Mouse (Mus musculus) retina, adult 2 months (tissue): ENCODE data around the gene Gsto2.

Experiments used
- DNase-seq: peaks from one replicate; pipeline ENCODE4 v3.0.0-alpha.2; 2012; ENCODE audit warnings: low read depth, low spot score

Gsto2 gene

DNA sequence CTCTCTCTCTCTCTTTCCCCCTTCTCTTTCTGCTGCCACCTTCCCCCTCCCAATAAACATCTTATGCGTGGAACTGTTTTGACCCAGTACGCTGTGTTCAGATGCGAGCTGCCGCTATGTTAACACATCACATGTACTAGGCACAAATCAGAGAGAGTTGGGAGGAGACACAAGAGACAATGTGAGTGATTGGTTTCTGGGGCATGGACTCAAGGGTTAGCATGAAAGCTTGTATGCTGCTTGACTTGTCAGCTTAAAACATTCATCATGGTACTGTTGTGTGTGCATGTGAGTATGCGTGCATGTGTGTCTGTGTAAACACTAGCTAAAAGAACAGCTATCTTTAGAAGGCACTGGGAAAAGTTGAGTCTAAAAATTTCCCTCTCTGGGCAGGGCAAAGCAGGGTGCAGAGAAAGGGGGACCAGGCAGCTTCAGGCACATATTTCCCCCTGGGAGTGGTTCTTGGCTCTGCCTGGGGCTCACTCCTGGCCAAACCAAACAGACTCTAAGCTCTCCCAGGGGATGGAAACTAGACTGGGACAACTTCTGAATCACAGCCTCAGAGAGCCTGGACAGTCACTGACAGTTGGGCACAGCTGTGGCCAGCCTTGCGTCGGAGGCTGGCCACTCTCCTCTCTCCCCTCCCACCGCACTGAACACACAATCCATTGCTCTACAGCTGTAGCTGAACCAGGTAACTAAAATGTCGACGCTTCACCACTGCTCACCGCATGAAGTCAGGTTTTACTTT, 26.4 kb downstream of the Gsto2 start:
- DNase-seq: no peak

DNA sequence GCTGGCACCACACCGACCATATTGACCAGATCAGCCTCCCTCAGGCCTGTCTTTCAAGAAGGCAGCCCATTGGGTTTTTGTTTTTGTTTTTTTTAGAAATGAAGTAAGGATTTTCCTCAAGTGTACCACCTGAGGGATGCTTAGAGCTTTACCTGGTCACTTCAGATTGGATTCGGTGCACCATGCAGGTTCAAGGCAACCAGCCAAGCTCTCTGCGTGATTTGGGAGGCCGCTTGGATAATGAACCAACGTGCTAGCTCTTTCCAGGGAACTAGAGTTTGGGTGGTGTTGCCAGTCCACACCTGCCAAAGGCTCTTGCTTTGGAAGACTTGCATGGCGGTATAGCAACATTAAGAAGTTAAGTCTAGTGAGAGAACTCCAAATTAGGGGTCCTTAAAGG, 27.8 kb downstream of the Gsto2 start:
- no peak for DNase-seq

- DNase-seq: no peak
These were observed 33.2 kb downstream of the Gsto2 start for GRCm38 (mm10) chr19:47898472-47899079.

DNA sequence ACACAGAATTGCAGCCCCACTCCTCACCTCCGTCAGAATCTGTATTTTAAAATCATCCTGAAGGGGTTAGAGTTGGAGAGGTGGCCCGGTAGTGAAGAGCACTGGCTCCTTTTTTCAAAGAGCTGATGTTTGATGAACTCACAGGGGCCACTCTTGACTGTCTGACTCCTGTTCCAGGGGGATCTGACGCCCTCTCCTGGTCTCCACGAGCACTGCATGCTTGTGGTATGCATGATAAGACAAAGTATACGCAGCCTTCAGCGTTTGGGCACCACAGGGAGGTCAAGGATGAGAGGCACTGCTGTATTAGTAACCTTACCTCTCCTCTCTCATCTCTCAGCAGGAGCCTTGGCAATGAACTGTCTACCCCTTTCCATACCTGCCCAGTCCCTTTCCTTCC, 34.7 kb downstream of the Gsto2 start:
- no peak for DNase-seq

- DNase-seq: no peak
These were observed 35.2 kb downstream of the Gsto2 start for GRCm38 (mm10) chr19:47900558-47900957.

DNA sequence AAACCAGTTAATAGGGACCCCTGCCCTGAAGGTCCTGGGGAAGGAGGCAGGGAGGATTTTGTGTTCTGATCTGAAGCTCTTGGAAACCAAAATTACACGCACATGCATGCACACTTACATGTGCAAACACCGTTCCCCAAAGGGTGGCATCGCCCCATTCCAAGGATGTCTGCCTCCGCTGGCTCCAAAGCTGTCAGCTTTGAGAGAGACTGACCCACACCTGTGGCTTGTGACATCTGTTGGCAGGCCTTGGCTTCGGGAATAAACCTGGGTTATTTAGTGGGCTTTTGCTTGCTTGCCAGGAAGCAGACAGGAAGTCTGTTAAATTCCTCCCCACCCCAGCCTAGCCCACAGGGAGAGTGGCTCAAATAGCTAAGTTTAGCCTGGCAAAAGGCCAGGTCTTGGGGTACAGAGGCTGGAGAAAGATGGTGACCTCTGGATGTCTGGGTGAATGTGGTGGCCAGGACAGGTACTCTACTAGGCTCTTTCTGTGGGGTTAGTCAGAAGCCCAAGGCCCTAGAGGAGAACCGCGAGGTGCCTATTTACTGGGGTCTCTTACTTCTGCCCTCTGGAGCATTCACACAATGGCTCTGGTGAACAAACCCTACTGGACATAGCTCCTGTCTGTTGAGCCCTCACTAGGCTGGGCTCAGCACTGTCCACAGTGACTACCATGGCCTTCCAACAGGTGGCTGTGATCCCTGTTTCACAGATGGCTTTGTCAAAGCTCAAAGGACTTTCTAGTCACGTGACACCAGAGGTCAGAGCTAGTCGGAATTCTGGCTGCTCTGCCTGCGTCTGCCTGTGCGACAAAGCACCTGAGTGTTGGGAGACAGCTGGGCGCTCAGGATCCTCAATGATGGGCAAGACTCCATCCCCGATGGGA, 37.2 kb downstream of the Gsto2 start:
- DNase-seq: no peak

GRCm38 (mm10) chr19:47903679-47904078, 38.3 kb downstream of the Gsto2 start:
- DNase-seq: no peak

DNA sequence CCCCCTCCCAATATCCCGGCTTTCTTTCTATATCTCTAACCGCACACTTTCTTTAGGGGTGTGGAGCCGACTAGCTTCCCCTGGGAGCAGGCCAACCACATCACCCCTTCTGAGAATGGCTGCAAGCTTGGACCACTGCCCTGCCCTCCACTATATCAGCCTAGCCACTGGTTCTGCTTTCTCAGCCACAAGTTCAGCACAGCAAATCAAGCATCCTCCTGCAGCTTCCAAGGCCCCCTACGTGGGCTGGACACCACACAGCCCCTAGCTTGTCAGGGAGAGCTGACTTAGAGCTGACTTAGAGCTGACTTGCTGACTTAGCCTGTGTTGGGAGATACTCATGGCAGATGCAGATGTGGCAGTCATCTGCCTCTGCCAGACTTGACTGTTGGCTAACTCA, 39.7 kb downstream of the Gsto2 start:
- DNase-seq: no peak

DNA sequence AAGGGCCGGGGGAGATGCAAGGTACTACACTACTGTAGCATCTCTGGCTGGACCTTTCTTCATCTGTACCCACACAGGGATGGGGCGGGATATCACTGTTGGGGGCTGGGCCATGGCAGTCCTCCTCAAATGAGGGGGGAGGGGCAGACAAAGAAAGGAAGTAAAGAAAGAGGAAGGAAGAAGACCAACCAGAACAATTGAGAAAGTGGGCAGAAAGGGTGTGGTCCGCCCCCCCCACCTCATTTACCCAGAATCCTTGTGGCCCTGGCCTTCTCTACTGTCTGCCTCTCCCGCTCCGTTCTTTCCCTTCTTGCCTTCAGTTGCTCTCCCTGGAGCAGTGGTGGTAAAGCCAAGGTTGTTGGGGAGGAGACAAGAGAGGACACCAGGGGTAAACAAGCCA, 40.3 kb downstream of the Gsto2 start:
- no peak for DNase-seq

DNA sequence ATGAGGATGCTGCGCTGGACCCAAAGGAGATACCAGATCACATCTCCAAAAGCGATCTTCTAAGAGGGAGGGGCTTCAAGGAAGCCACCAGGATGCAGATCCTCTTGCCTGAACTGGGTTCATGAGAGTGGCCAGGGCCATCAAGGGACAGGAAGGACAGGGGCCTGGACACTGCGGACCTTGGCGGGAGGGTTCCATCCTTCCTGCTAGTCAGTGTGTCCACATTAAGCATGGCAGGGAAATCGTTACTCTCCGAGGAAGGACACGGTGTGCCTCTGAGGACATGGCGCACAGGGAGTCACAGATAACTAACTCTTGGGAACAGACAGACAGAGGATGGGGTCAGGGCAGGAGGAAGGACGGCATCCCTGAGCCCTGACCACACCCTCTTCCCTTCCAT, 42.3 kb downstream of the Gsto2 start:
- no peak for DNase-seq

GRCm38 (mm10) chr19:47908961-47909371, 43.6 kb downstream of the Gsto2 start:
- DNase-seq: no peak

DNA sequence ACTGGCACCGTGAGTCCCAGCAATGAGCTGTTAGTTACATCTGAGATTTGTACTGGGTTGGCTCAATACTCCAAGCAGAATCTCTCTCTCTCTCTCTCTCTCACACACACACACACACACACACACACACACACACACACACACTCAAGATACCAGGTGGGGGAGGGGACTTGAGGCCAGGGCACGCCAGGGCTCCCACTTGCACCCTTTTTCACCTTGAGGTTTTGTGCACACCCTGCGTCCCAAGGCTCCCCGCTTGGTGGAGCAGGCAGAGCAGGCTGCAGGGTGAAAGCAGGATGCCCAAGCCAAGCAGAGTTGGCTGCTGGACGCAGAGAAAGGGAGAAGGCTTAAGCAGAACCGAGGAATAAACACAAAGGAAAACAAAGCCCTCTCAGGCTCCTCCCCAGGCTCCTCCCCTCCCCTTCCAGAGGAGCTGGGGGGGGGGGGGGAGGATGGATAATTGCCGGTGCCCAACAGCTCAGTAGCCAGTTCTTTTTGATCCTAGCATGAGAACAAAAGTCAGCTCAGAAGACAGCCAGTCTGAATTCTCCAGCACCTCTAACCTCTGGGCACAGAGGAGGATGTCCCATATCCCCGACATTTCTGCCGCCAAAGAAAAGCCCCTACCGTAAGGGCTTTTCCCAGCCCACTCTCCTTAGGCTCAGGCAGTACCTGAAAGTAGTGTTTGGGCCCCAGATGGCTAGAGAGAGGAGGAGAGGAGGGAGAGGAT, 44.2 kb downstream of the Gsto2 start:
- DNase-seq: no peak

DNA sequence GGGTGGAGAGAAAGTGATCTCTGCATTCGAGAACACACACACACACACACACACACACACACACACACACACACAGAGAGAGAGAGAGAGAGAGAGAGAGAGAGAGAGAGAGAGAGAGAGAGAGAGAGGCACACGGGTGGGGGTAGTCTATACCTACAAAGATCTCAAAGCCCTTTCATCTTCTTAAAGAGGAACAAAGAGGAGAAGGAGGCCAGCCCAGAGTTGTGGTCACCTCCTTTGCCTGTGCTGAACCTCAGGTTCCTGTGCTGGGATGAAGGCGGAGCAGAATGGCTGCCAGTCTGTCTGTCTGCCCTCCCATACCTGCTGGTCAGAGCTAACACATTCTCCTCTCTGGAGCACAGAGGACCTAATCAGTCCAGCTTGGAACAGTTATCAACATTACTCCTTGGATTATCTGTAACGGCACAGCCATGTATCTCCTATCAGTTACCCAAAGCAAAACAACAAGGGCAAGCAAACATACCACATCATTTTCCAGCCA, 44.8 kb downstream of the Gsto2 start:
- no peak for DNase-seq

- no peak for DNase-seq
These were observed 45.4 kb downstream of the Gsto2 start for GRCm38 (mm10) chr19:47910751-47911150.

GRCm38 (mm10) chr19:47913344-47913743, 48.0 kb downstream of the Gsto2 start:
- no peak for DNase-seq

DNA sequence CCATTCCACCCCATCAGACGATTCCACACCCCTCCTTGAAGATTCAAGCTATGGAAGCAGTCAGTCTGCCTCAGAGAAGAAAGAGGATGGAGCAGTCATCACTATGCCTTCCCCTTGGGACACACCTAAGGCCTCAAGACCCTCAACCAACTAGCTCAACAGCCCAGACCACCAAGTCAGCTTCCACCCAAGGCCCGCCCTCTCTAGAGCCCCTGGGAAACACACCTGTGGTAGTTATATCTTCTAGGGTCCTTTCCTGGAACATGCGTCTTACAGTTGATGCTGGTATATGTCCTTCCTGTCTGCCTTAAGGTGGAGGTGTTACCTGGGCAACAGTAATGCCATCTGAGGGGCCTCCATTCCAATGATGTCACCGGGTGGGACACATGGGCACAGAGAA, 48.9 kb downstream of the Gsto2 start:
- DNase-seq: no peak

- DNase-seq: no peak
These were observed 49.9 kb downstream of the Gsto2 start for GRCm38 (mm10) chr19:47915251-47915650.

DNA sequence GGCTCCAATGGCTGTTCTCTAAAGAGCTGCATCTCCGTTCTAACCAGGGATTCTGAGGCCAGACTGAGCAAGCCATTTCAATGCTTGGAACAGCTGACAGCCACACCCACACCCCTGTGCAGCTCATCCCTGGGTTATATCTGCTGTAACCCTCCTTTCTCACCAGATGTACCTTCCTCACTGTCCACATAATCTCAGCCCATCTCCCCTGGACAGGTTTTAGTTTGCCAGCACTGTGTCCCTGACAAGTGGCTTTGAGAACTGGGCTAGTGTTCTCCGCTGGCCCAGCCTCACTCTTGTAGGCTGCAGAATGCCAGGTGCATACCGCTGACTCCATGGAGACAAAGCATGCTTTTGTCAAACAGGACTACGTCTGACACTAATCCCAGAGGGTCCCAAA, 52.1 kb downstream of the Gsto2 start:
- DNase-seq: no peak

DNA sequence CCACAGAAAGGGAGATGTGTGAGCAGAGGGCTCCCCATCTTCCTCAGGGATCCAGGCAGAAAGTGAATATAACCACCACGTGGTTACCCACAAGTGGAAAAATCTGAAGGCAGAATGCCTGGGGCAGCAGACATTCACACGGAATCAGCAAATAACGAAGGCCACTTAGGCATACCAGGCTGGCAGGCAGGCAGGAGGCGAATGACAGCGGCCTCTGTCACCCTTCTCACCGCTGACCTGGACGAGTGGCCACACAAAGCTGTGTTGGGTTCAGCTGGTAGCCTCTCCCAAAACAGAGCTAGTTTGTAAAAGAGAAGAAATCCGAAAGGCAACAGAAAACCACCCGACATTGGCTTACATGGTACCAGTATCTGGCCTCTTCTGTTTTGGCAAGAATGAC, 52.7 kb downstream of the Gsto2 start:
- no peak for DNase-seq

- DNase-seq: no peak
These were observed 53.2 kb downstream of the Gsto2 start for GRCm38 (mm10) chr19:47918455-47919101.
